Mouse (Mus musculus) WW6 (cell line): ENCODE data around the gene Gm20388.

ENCODE experiments used
- DNase-seq: peaks from one replicate; pipeline ENCODE4 v3.0.0-alpha.2; 2013; ENCODE audit warnings: low read depth, low spot score

The Gm20388 gene

DNA sequence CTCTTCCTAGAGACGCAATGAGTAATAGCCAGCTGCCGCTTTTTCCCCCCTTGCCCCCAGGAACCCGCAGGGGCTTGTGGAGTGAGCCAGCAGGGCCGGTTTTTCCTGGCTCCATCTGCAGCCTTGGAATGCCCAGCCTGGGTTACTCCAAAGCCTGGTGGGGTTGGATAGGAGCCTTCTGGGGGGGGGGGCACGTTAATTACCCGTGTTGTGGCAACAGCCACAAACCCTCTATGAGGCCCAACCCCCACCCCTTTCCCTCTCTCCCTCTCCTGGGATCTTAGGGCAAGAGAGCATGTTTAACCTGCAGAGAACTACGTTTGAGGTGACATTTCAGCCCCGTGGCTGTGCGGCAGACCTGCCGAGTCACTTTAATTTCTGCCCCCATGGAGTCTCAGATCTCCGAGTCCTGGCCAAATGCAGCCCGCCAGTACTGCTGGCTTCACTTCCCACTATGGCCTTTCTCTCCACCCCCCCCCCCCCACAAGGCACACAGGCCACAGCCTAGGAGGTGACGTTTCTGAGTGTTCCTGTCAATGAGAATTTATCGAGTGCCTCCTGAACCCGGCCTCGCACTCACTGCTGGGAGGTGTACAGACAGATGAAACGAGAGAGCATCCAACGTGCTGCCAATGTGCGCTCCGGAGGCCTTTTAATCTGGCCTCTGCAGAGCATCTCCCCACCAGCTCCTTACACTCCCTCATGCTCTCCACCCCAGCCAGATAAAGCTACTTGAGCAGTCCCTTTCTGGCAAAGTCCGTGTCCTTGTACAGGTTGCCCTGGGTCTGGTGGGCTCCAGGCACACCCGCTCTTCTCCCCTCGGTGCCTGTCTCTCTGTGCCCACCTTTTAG is 629.4 kb downstream of the Gm20388 start:
- DNase-seq, result no peak

DNA sequence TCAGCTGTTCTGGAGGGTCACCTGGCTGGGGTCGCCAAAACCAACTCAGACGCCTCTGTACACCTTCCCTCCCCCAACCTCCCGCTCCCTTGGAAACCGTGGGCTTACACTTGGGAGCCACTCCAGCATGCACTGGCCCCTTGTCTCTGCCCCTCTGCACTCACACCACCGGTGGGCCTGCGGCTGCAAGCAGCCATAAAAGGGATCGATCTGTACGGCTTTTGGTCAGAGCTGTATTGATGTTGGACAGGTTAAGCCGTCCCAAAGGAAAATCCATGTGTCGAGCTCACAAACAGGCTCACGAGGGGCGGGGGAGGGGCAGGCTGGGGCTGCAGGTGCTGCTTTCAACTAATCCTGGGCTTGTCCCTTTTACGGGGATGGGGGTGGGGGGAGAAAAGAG is 632.4 kb downstream of the Gm20388 start:
- no peak for DNase-seq

GRCm38 (mm10) chr8:120543416-120544055 is 632.9 kb downstream of the Gm20388 start:
- DNase-seq, result no peak

DNA sequence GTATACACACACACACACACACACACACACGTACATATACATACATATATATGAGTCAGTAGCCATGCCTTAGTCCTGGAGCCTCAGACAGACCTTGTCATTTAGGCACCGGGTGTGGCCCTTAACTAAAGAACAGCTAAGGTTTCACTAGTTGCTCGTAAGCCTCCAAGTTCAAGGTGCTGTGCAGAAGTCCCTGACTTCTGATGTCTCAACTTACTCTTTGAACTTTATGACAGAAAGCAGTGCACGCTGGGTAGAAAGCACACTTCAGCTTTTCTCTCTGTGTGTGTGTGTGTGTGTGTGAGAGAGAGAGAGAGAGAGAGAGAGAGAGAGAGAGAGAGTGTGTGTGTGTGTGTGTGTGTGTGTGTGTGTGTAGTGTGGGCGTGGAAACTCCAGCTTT is 633.5 kb downstream of the Gm20388 start:
- no peak for DNase-seq

- no peak for DNase-seq
These were observed 636.9 kb downstream of the Gm20388 start for GRCm38 (mm10) chr8:120547562-120547961.

DNA sequence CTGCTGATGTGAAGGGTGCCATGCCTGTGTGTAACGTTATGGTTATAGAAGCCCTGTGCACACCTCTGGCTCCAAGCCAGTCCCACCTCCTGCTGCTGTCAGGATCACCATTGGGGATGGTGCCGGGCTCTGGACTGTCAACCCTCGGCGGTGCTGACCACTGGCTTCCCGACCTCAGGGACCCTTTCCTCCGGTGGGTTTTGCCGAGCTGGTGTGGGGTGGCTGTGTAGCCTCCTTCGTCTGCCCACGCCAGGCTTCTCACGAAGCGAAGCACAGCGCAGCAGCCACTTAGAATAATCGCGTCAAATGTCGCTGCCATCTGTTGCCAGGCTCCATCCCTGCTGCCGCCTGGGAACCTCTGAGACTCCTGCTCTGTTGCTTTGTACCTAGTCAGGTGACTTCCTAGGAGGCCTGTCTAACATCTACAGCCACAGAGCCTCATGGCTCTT is 637.7 kb downstream of the Gm20388 start:
- DNase-seq, result no peak

DNA sequence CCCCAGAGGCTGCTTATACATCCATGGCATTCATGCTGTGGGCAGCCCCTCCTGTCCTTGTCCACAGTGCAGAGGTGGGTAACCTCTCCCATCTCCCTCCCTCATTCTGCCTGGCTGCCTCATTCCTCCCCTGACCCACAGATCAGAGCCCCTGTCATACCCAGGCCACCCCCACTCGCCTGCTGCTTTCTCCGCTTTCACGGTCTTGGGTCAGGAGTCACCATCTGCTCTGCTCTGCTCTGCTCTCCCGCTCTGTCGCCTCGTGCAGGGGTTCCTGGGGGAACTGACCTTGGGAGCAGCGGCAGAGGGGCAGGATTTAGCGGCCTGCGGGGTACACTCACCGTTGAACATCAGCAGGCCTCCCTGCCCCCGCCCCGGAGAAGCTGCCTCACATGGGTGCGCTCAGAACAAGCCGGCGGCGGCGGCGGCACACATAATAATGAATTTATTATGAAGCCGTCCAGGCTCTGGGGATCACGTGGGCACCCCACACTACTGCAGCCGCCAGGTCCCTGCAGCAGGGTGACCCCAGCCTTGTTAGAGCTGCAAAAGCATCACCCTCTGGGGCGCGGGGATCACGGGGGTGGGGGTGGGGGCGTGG is 638.8 kb downstream of the Gm20388 start:
- DNase-seq, result no peak

- DNase-seq, result no peak
These were observed 639.3 kb downstream of the Gm20388 start for GRCm38 (mm10) chr8:120549922-120550321.

GRCm38 (mm10) chr8:120550430-120550829 is 639.8 kb downstream of the Gm20388 start:
- DNase-seq, result no peak

DNA sequence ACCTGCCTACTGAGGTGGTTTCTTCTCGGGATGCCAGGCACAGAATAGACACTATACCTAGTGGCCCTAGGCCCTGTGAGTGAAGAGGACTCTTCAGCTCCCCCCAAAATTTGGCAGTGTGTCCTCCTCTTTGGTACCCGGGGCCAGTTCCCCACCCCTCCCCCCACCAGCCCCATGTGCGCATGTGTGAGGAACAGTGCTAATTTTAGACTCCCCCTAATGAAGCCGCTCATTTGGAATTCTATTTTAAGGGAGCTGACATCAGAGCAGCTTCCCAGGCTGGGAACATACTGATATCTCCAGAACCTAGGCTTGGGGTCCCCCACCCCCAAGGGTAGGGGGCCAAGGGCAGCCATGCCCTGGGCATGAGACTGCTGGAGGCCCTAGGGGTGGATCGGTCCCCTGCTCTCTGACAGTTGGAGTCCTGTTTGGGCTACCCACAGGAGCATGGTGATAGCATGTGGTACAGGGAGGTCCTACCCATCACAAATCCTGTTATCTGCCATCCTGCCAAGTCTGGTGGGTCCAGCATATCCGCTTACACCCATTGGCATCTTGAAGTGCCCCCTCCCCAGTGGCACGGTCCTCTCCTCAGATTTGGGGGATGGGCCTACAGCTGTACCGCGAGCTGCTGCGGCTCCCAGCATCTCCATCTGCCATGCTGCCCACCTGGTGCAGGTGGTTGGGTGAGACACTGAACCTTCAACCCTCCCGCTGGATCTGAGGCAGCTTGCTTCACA is 640.5 kb downstream of the Gm20388 start:
- no peak for DNase-seq

DNA sequence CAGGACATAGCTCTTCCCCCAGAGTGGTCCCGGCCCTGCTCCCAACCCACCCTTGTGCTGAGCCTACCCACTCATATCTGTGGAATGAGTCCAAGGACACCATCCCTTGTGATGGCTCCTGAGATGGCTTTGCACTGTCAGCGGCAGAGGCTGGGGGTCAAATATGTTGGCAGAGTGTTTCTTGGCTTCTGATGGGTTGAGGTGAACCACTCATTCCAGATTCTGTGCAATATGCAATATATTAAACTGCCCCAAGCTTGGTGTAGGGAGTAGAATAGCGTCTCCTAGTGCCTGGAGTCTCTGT is 641.0 kb downstream of the Gm20388 start:
- no peak for DNase-seq

- no peak for DNase-seq
These were observed 641.9 kb downstream of the Gm20388 start for GRCm38 (mm10) chr8:120552509-120552908.

GRCm38 (mm10) chr8:120553441-120554123 is 642.9 kb downstream of the Gm20388 start:
- DNase-seq, result no peak

DNA sequence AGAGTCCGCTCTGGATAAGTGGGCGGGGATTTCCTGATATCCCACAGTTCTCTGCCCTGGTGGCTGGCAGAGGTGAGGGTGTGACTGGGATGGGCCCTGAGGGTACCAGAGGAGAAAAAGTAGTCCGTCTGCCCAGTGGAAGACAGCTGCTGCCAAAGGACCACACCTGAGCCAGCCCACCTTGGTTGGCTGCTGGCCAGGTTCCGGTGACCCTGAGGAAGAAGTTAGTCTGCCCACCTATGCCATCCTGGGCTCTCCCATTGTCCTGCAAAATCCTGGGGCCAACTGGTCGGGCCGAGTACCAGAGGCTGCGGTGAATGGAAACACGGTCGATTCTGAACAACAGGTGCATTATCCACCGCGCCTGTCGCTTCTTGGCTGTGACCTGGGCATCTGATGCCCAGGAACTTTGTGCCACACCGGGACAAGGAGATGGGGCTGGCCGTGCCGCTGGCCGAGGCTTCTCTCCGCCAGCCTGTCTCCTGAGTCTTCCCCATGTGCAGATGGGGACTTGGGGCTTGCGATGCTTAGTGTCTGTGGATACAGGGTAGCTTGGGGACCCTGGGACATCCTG is 643.9 kb downstream of the Gm20388 start:
- no peak for DNase-seq

GRCm38 (mm10) chr8:120556198-120556892 is 645.7 kb downstream of the Gm20388 start:
- DNase-seq, result no peak

- DNase-seq, result no peak
These were observed 646.7 kb downstream of the Gm20388 start for GRCm38 (mm10) chr8:120557170-120557965.

GRCm38 (mm10) chr8:120558162-120558561 is 647.5 kb downstream of the Gm20388 start:
- no peak for DNase-seq

GRCm38 (mm10) chr8:120559654-120560053 is 649.0 kb downstream of the Gm20388 start:
- no peak for DNase-seq

DNA sequence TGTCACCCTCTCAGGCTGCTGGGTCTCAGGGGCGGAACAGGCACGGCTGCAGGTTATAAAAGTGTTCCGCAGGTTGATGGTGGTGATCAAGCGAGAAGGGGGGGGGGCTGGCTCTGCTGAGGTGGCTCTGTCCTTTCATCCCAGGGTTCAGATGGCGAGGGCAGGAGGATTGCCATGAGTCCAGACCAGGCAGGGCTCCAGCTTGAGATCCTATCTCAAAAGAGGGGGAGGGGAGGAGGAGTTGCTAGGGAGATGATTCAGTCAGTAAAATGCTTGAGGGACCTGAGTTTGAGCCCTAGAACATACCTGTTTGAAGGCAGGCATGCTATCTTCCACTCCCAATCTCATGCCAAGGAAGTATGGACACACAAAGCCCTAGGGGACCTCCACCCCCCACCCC is 649.9 kb downstream of the Gm20388 start:
- no peak for DNase-seq
